Mouse (Mus musculus) CH12.LX (cell line): ENCODE data around the gene Ccdc142. TPM values are rescaled to one million over a fixed set of nuclear protein-coding genes. Genes with fewer than 3 reads are reported as not detected.

Experiments
- DNase-seq: peaks from one replicate; pipeline ENCODE4 v3.0.0-alpha.2; 2013; ENCODE audit errors: extremely low read depth
- H3K27ac ChIP-seq: 2 replicates; pipeline ENCODE4 v1.5.1; 2012; ENCODE audit warnings: low read depth, mild to moderate bottlenecking, control low read depth, moderate library complexity; ENCODE audit not compliant: insufficient read depth
- H3K27me3 ChIP-seq: replicated peaks from 2 replicates; pipeline ENCODE3; 2012; ENCODE audit warnings: inconsistent platforms
- H3K36me3 ChIP-seq, 2 experiments: replicated peaks in 1 of 2; 2 replicates each; pipeline versions ENCODE3 to v1.6.1; 2012; ENCODE audit warnings: inconsistent platforms in 1 of 2, low read length in 1 of 2, mild to moderate bottlenecking in 1 of 2, mixed read lengths in 1 of 2, moderate library complexity in 1 of 2; ENCODE audit not compliant: control insufficient read depth in 1 of 2, insufficient read depth in 1 of 2
- H3K4me1 ChIP-seq, 2 experiments: 2 replicates each; pipeline ENCODE4 v1.6.1; 2012; ENCODE audit warnings: inconsistent platforms in 1 of 2, moderate library complexity in 1 of 2; ENCODE audit not compliant: insufficient read depth in 2 of 2, control insufficient read depth in 1 of 2
- H3K4me2 ChIP-seq: 2 replicates; pipeline ENCODE4 v1.6.1; 2012; ENCODE audit warnings: low read depth, mild to moderate bottlenecking, control low read depth; ENCODE audit not compliant: poor library complexity, insufficient read depth, severe bottlenecking
- H3K4me3 ChIP-seq, 3 experiments: fragments of 150-350 bp in 1 of 3; sonication (generic) in 1 of 3; replicated peaks in 1 of 3; 2 replicates each; pipeline versions ENCODE3 to v1.5.1; 2011 to 2012; ENCODE audit warnings: low read depth in 2 of 3, low read length in 2 of 3, mild to moderate bottlenecking in 2 of 3, moderate library complexity in 2 of 3, control low read depth in 1 of 3, improper control_type of control experiment in 1 of 3, inconsistent platforms in 1 of 3, mixed read lengths in 1 of 3; ENCODE audit not compliant: poor library complexity in 1 of 3
- H3K79me2 ChIP-seq: replicated peaks from 2 replicates; pipeline ENCODE4 v1.6.1; 2012; ENCODE audit warnings: mild to moderate bottlenecking, moderate library complexity; ENCODE audit not compliant: control insufficient read depth, poor library complexity, insufficient read depth, severe bottlenecking; ENCODE audit errors: extremely low read depth
- H3K9ac ChIP-seq: 2 replicates; pipeline ENCODE4 v1.6.1; 2012; ENCODE audit warnings: low read depth, mild to moderate bottlenecking, control low read depth, moderate library complexity; ENCODE audit not compliant: insufficient read depth
- H3K9me3 ChIP-seq: replicated peaks from 2 replicates; pipeline ENCODE3; 2012; ENCODE audit warnings: low read length, inconsistent platforms, mixed read lengths
- CHD1 ChIP-seq: IDR thresholded peaks from 2 replicates; pipeline ENCODE4 v1.6.1; 2012; ENCODE audit warnings: low read depth, low read length, improper control_type of control experiment, inconsistent platforms
- CHD2 ChIP-seq: IDR thresholded peaks from 2 replicates; pipeline ENCODE4 v1.6.1; 2011; ENCODE audit warnings: low read length, improper control_type of control experiment
- E2F4 ChIP-seq: IDR thresholded peaks from 2 replicates; pipeline ENCODE4 v1.6.1; 2011; ENCODE audit warnings: low read depth, low read length, improper control_type of control experiment; ENCODE audit not compliant: insufficient replicate concordance
- ELF1 ChIP-seq: IDR thresholded peaks from 2 replicates; pipeline ENCODE4 v1.6.1; 2014; ENCODE audit warnings: low read depth, mild to moderate bottlenecking, inconsistent platforms, low read length, improper control_type of control experiment
- EP300 ChIP-seq: IDR thresholded peaks from 2 replicates; pipeline ENCODE4 v1.6.1; 2011; ENCODE audit warnings: low read length, improper control_type of control experiment
- HCFC1 ChIP-seq: IDR thresholded peaks from 2 replicates; pipeline ENCODE4 v1.6.1; 2012; ENCODE audit warnings: low read depth, mild to moderate bottlenecking, inconsistent platforms, low read length, improper control_type of control experiment
- MAZ ChIP-seq: IDR thresholded peaks from 2 replicates; pipeline ENCODE4 v1.6.1; 2012; ENCODE audit warnings: low read depth, mild to moderate bottlenecking, inconsistent platforms, low read length, improper control_type of control experiment, moderate library complexity
- MEF2A ChIP-seq: IDR thresholded peaks from 2 replicates; pipeline ENCODE4 v1.6.1; 2014; ENCODE audit warnings: low read depth, mild to moderate bottlenecking, inconsistent platforms, low read length, improper control_type of control experiment, borderline replicate concordance
- MYC ChIP-seq: IDR thresholded peaks from 2 replicates; pipeline ENCODE4 v1.6.1; 2011; ENCODE audit warnings: low read depth, mild to moderate bottlenecking, improper control_type of control experiment, low read length
- NELFE ChIP-seq: IDR thresholded peaks from 2 replicates; pipeline ENCODE4 v1.6.1; 2011; ENCODE audit warnings: low read depth, low read length, improper control_type of control experiment
- PAX5 ChIP-seq: IDR thresholded peaks from 2 replicates; pipeline ENCODE4 v1.6.1; 2012; ENCODE audit warnings: low read length, inconsistent platforms, mixed read lengths
- POLR2AphosphoS2 ChIP-seq: IDR thresholded peaks from 2 replicates; pipeline ENCODE4 v1.6.1; 2011; ENCODE audit warnings: low read depth, low read length, improper control_type of control experiment
- RAD21 ChIP-seq: IDR thresholded peaks from 2 replicates; pipeline ENCODE4 v1.6.1; 2011; ENCODE audit warnings: low read depth, mild to moderate bottlenecking, low read length, improper control_type of control experiment, moderate library complexity
- SIN3A ChIP-seq: IDR thresholded peaks from 2 replicates; pipeline ENCODE4 v1.6.1; 2012; ENCODE audit warnings: low read length, improper control_type of control experiment, inconsistent platforms
- SMC3 ChIP-seq: IDR thresholded peaks from 2 replicates; pipeline ENCODE4 v1.6.1; 2011; ENCODE audit warnings: low read depth, low read length, improper control_type of control experiment
- TBP ChIP-seq: conservative IDR thresholded peaks from 2 replicates; pipeline ENCODE4 v1.6.1; 2011; ENCODE audit warnings: low read depth, low read length, improper control_type of control experiment
- USF1 ChIP-seq: IDR thresholded peaks from 2 replicates; pipeline ENCODE4 v1.6.1; 2014; ENCODE audit warnings: low read depth, mild to moderate bottlenecking, inconsistent platforms, low read length, improper control_type of control experiment
- ZKSCAN1 ChIP-seq: IDR thresholded peaks from 2 replicates; pipeline ENCODE4 v1.6.1; 2012; ENCODE audit warnings: low read depth, inconsistent platforms, low read length, improper control_type of control experiment, borderline replicate concordance
- dilution Hi-C: fragments of 300-500 bp; cut with MboI; formaldehyde crosslinking; loops from 2 replicates; pipeline ENCODE4 v1.14.3; 2020; ENCODE audit warnings: low sequenced_read_pairs; ENCODE audit not compliant: extremely low pct_unique_long_range_greater_than_20kb, extremely low pct_ligation_motif_present
- in situ Hi-C: fragments of 300-500 bp; cut with MboI; formaldehyde crosslinking; loops from 3 replicates; pipeline ENCODE4 v1.14.3; 2019; ENCODE audit warnings: low sequenced_read_pairs, low pct_ligation_motif_present, low pct_unique_long_range_greater_than_20kb, mixed read lengths
- polyA plus RNA-seq: library from polyadenylated mRNA; unstranded; fragments of >175 nt; gene quantifications from 2 replicates; pipeline ENCODE4 v1.2.1, GENCODE M21; 2012; ENCODE audit warnings: low read depth; ENCODE audit not compliant: insufficient read length
- total RNA-seq, 2 experiments: library from RNA; depleted of rRNA; stranded (reverse); fragments of 300-350 nt in 1 of 2; fragments of >200 nt in 1 of 2; gene quantifications; 2 replicates each; pipeline ENCODE4 v1.2.3; 2012 to 2014

Gene Ccdc142
- total and polyA plus RNA-seq, 3 experiments: 0.38 to 3.1 (median 1.7) TPM

- TF ChIP-seq TBP (0 out of 2 replicates have a peak, but pooled peaks have one; percentile 44), MEF2A (0 out of 2 replicates have a peak, but pooled peaks have one; percentile 32)
- TF ChIP-seq, all 38 proteins: peak for 18
Observed at GRCm38 (mm10) chr6:83120930-83121862, 19.8 kb downstream of the Ccdc142 start, which contains the start of gene Wbp1 (continued).

GRCm38 (mm10) chr6:83121863-83122710 lies 20.7 kb downstream of the Ccdc142 start:
- in situ Hi-C loops (no loop called here), dilution Hi-C loops (no loop called here)
- Histone ChIP-seq H3K4me3 (peak overlapping the region; percentile 59 to 67 (median 63)), H3K9me3 (no peaks in the 10 kb centered on the region), H3K27me3 (no peaks in the 10 kb centered on the region), H3K4me2 (peak overlapping the region; percentile 81), H3K9ac (peak overlapping the region; percentile 46; the same call in 1 of the 2 replicates), H3K79me2 (no peaks in the 10 kb centered on the region), H3K27ac (0 out of 2 replicates have a peak overlapping the region, but pooled peaks have one; percentile 5), H3K36me3 (peaks cover 15 to 32% of the 10 kb centered on the region in 2 experiments), H3K4me1 (peaks cover 21 to 70% of the 10 kb centered on the region in 2 experiments)
- no peak for DNase-seq
- no peak for TF ChIP-seq POLR2AphosphoS2
- no peak for TF ChIP-seq PAX5
- TF ChIP-seq MYC: no peak
- no peak for TF ChIP-seq HCFC1
- no peak for TF ChIP-seq RAD21
- TF ChIP-seq CHD1: no peak
- TF ChIP-seq EP300: no peak
- no peak for TF ChIP-seq E2F4

GRCm38 (mm10) chr6:83122961-83123360 lies 21.6 kb downstream of the Ccdc142 start:
- in situ Hi-C loops: no loop called here
- TF ChIP-seq MYC (no peak), SMC3 (no peak), CHD2 (no peak), HCFC1 (no peak), USF1 (no peak), SIN3A (no peak), NELFE (no peak), ELF1 (no peak), CHD1 (no peak), RAD21 (no peak), ZKSCAN1 (no peak), MAZ (no peak)
- TF ChIP-seq, all 38 proteins: peak for 0
- H3K36me3 ChIP-seq: peaks cover 7 to 23% of the 10 kb centered on the region in 2 experiments
- H3K4me3 ChIP-seq: no peak overlapping the region
- no peaks in the 10 kb centered on the region for H3K79me2 ChIP-seq
- DNase-seq: no peak
- peaks cover 17 to 61% of the 10 kb centered on the region in 2 experiments for H3K4me1 ChIP-seq
- H3K27me3 ChIP-seq: no peaks in the 10 kb centered on the region
- H3K4me2 ChIP-seq: no peak overlapping the region
- no peak overlapping the region for H3K27ac ChIP-seq
- no peaks in the 10 kb centered on the region for H3K9me3 ChIP-seq
- dilution Hi-C loops: no loop called here
- H3K9ac ChIP-seq: no peak overlapping the region
